Mouse (Mus musculus) liver, adult 2 months (tissue): ENCODE data around the gene Rsph6a. TPM values are rescaled to one million over a fixed set of nuclear protein-coding genes. Genes with fewer than 3 reads are reported as not detected.

Experiments used
- DNase-seq: peaks from one replicate; pipeline ENCODE4 v3.0.0-alpha.2; 2011; ENCODE audit warnings: low read depth, low spot score; ENCODE audit errors: extremely low read depth
- H3K27ac ChIP-seq: fragments of 200-500 bp; replicated peaks from 2 replicates; pipeline ENCODE4 v1.5.1; 2012; ENCODE audit warnings: low read depth, mild to moderate bottlenecking, control low read depth, inconsistent platforms, low read length; ENCODE audit not compliant: insufficient read depth
- H3K27me3 ChIP-seq: fragments of 200-500 bp; 2 replicates; pipeline ENCODE4 v1.6.1; 2012; ENCODE audit warnings: mild to moderate bottlenecking, moderate library complexity, low read length, inconsistent platforms; ENCODE audit not compliant: control insufficient read depth, insufficient read depth
- H3K36me3 ChIP-seq: fragments of 200-500 bp; 2 replicates; pipeline ENCODE4 v1.6.1; 2012; ENCODE audit warnings: low read length, inconsistent platforms; ENCODE audit not compliant: control insufficient read depth, insufficient read depth
- H3K4me1 ChIP-seq: fragments of 200-500 bp; 2 replicates; pipeline ENCODE4 v1.6.1; 2011; ENCODE audit warnings: low read length; ENCODE audit not compliant: control insufficient read depth, insufficient read depth
- H3K4me3 ChIP-seq: fragments of 200-500 bp; 2 replicates; pipeline ENCODE4 v1.5.1; 2011; ENCODE audit warnings: low read depth, mild to moderate bottlenecking, control low read depth, low read length, moderate library complexity; ENCODE audit not compliant: insufficient read depth
- H3K79me2 ChIP-seq: fragments of 200-500 bp; 2 replicates; pipeline ENCODE4 v1.6.1; 2012; ENCODE audit warnings: inconsistent platforms, mild to moderate bottlenecking, low read length, moderate library complexity; ENCODE audit not compliant: control insufficient read depth, insufficient read depth
- H3K9ac ChIP-seq: fragments of 200-500 bp; 2 replicates; pipeline ENCODE4 v1.6.1; 2012; ENCODE audit warnings: low read depth, mild to moderate bottlenecking, control low read depth, inconsistent platforms, low read length
- CTCF ChIP-seq: fragments of 200-500 bp; IDR thresholded peaks from 2 replicates; pipeline ENCODE4 v1.5.1; 2011; ENCODE audit warnings: low read depth, low read length, control low read depth
- POLR2A ChIP-seq: fragments of 200-500 bp; IDR thresholded peaks from 2 replicates; pipeline ENCODE4 v1.6.1; 2011; ENCODE audit warnings: low read length, control low read depth; ENCODE audit not compliant: insufficient read depth; ENCODE audit errors: extremely low read depth
- WGBS: fragments of 180-500 bp; shearing (Covaris S2); methylation state at CpG from one replicate; pipeline ENCODE4 v1.1.7; 2018; 5-methylcytosine and 5-hydroxymethylcytosine counted together
- polyA plus RNA-seq: library from polyadenylated mRNA; depleted of rRNA; stranded (reverse); fragments of >200 nt; gene quantifications from 2 replicates; pipeline ENCODE4 v1.2.3, GENCODE M21; 2012; rRNA removed
- total RNA-seq: library from RNA; depleted of rRNA; stranded (reverse); fragments of >200 nt; gene quantifications from 2 replicates; pipeline ENCODE4 v1.2.3, GENCODE M21; 2014; rRNA removed

Gene Rsph6a
- total RNA-seq (not detected in 2 replicates), polyA plus RNA-seq (not detected in 2 replicates)

GRCm38 (mm10) chr7:19054047-19054776 is at the start of gene Rsph6a:
Gene Rsph6a (plus strand): TSS chr7:19054690.
- Histone ChIP-seq H3K4me1 (no peaks in the 10 kb centered on the region), H3K4me3 (no peak within 1 kb of the TSS), H3K9ac (no peak within 1 kb of the TSS), H3K27me3 (no peaks in the 10 kb centered on the region), H3K79me2 (no peaks in the 10 kb centered on the region), H3K36me3 (peaks cover 7% of the 10 kb centered on the region; the same call in 1 of the 2 replicates), H3K27ac (no peak within 1 kb of the TSS)
- DNase-seq = no peak
- TF ChIP-seq CTCF (peak; percentile 48; the same call in 1 of the 2 replicates), POLR2A (no peak)
- 68% methylated on average over 31 of the region's 33 CpGs for WGBS

DNA sequence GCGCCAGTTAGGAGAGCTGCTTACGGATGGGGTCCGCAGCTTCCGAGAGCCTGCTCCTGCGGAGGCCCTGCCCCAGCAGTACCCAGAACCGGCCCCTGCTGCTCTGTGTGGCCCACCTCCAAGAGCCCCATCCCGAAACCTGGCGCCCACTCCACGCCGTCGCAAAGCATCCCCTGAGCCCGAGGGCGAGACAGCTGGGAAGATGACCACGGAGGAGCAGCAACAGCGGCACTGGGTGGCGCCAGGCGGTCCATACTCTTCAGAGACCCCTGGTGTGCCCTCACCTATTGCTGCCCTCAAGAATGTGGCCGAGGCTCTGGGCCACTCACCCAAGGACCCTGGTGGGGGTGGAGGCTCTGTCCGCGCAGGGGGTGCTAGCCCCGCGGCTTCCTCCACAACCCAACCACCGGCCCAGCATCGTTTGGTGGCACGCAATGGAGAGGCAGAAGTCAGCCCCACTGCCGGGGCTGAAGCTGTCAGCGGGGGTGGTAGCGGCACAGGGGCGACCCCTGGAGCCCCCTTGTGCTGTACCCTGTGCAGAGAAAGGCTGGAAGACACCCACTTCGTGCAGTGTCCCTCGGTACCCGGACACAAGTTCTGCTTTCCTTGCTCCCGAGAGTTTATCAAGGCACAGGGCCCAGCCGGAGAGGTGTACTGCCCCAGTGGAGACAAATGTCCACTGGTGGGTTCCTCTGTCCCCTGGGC is 48.9 kb upstream of the Rsph6a start:
- H3K27ac ChIP-seq = no peak overlapping the region
- 55% methylated on average over 34 of the region's 34 CpGs for WGBS
- H3K36me3 ChIP-seq = no peaks in the 10 kb centered on the region
- H3K4me1 ChIP-seq = peaks cover 42% of the 10 kb centered on the region
- peaks cover 18% of the 10 kb centered on the region for H3K79me2 ChIP-seq
- no peak for TF ChIP-seq CTCF
- no peak for TF ChIP-seq POLR2A
- no peaks in the 10 kb centered on the region for H3K27me3 ChIP-seq
- peak overlapping the region; percentile 71; the same call in 1 of the 2 replicates for H3K4me3 ChIP-seq
- no peak for DNase-seq
- peak overlapping the region; percentile 9; the same call in 1 of the 2 replicates for H3K9ac ChIP-seq

DNA sequence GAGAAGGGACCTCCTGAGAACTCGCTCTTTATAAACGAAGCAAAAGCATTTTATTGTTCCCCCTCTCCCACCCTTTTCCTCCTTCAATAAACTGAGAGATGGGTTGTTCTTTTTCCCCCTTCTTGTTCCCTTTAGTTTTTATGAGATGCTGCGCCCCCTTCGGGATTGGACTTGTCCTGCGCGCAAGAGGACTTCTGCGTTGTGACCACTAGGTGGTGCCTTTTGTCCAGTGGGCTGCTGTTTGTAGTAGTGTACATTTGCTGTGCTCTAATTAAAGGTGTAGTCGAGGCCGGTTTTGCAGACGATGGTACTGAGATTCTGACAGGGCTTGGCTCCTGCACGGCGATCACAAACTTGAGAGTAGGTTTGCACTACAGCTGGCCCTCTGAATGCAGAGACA is 48.0 kb upstream of the Rsph6a start:
- Histone ChIP-seq H3K79me2 (peaks cover 18% of the 10 kb centered on the region), H3K27ac (peak overlapping the region; percentile 83), H3K36me3 (no peaks in the 10 kb centered on the region), H3K27me3 (no peaks in the 10 kb centered on the region), H3K4me1 (peaks cover 45% of the 10 kb centered on the region), H3K4me3 (no peak overlapping the region), H3K9ac (peak overlapping the region; percentile 13; the same call in 1 of the 2 replicates)
- peak; percentile 86 for DNase-seq
- TF ChIP-seq POLR2A = no peak
- TF ChIP-seq CTCF = peak; percentile 99
- 3% methylated on average over 12 of the region's 12 CpGs for WGBS

GRCm38 (mm10) chr7:19007026-19007977 is 47.2 kb upstream of the Rsph6a start:
- peaks cover 18% of the 10 kb centered on the region for H3K79me2 ChIP-seq
- no peaks in the 10 kb centered on the region for H3K36me3 ChIP-seq
- no peaks in the 10 kb centered on the region for H3K27me3 ChIP-seq
- no peak for TF ChIP-seq CTCF
- TF ChIP-seq POLR2A = no peak
- DNase-seq = peak; percentile 81
- 17% methylated on average over 13 of the region's 13 CpGs for WGBS
- H3K4me1 ChIP-seq = peaks cover 46% of the 10 kb centered on the region
- peak overlapping the region; percentile 10 for H3K4me3 ChIP-seq
- peak overlapping the region; percentile 94 for H3K27ac ChIP-seq
- peak overlapping the region; percentile 55 for H3K9ac ChIP-seq

GRCm38 (mm10) chr7:19010581-19010980 is 43.9 kb upstream of the Rsph6a start:
- H3K27ac ChIP-seq = peak overlapping the region; percentile 59
- WGBS = 16% methylated on average over 7 of the region's 7 CpGs
- H3K9ac ChIP-seq = peak overlapping the region; percentile 49
- no peaks in the 10 kb centered on the region for H3K27me3 ChIP-seq
- no peak overlapping the region for H3K4me3 ChIP-seq
- H3K4me1 ChIP-seq = peaks cover 62% of the 10 kb centered on the region
- TF ChIP-seq CTCF = no peak
- TF ChIP-seq POLR2A = no peak
- H3K36me3 ChIP-seq = peaks cover 12% of the 10 kb centered on the region; the same call in 1 of the 2 replicates
- peaks cover 4% of the 10 kb centered on the region; the same call in 1 of the 2 replicates for H3K79me2 ChIP-seq
- peak; percentile 87 for DNase-seq
